Mouse (Mus musculus) embryonic facial prominence, embryonic 12.5 days (tissue): ENCODE data around the gene Fig4. TPM values are rescaled to one million over a fixed set of nuclear protein-coding genes. Genes with fewer than 3 reads are reported as not detected.

Source experiments
- ATAC-seq: fragments of 200-750 bp; cut with Nextera tagmentation; 2 replicates; pipeline ENCODE4 v1.8.0; 2017; ENCODE audit not compliant: insufficient number of reproducible peaks, insufficient read depth, low FRiP score, low TSS enrichment
- H3K27ac ChIP-seq: fragments of 300-500 bp; sonication (generic); 2 replicates; pipeline ENCODE4 v1.5.1; 2016; ENCODE audit warnings: mild to moderate bottlenecking
- H3K27me3 ChIP-seq: fragments of 300-500 bp; sonication (generic); 2 replicates; pipeline ENCODE4 v1.6.1; 2016; ENCODE audit warnings: mild to moderate bottlenecking, moderate library complexity
- H3K36me3 ChIP-seq: fragments of 300-500 bp; sonication (generic); 2 replicates; pipeline ENCODE4 v1.6.1; 2016; ENCODE audit warnings: mild to moderate bottlenecking
- H3K4me1 ChIP-seq: fragments of 300-500 bp; sonication (generic); 2 replicates; pipeline ENCODE4 v1.6.1; 2016
- H3K4me2 ChIP-seq: fragments of 300-500 bp; sonication (generic); replicated peaks from 2 replicates; pipeline ENCODE4 v1.6.1; 2016; ENCODE audit warnings: mild to moderate bottlenecking, moderate library complexity
- H3K4me3 ChIP-seq: fragments of 300-500 bp; sonication (generic); 2 replicates; pipeline ENCODE4 v1.5.1; 2016; ENCODE audit warnings: mild to moderate bottlenecking
- H3K9ac ChIP-seq: fragments of 300-500 bp; sonication (generic); 2 replicates; pipeline ENCODE4 v1.6.1; 2016; ENCODE audit warnings: mild to moderate bottlenecking, moderate library complexity
- H3K9me3 ChIP-seq: fragments of 300-500 bp; sonication (generic); 2 replicates; pipeline ENCODE4 v1.6.1; 2016; ENCODE audit warnings: mild to moderate bottlenecking, moderate library complexity
- WGBS: fragments of 180-500 bp; shearing (Covaris S2); methylation state at CpG from one replicate; pipeline ENCODE4 v1.1.7; 2016; 5-methylcytosine and 5-hydroxymethylcytosine counted together
- polyA plus RNA-seq: library from polyadenylated mRNA; unstranded; fragments of >200 nt; fragmentation: Nextera tagmentation; extraction: Ambion mirVana; gene quantifications from 2 replicates; pipeline ENCODE4 v1.2.1, GENCODE M21; 2016

Gene Fig4
- polyA plus RNA-seq, 1 experiment from 2014 or later = 13.3 TPM

DNA sequence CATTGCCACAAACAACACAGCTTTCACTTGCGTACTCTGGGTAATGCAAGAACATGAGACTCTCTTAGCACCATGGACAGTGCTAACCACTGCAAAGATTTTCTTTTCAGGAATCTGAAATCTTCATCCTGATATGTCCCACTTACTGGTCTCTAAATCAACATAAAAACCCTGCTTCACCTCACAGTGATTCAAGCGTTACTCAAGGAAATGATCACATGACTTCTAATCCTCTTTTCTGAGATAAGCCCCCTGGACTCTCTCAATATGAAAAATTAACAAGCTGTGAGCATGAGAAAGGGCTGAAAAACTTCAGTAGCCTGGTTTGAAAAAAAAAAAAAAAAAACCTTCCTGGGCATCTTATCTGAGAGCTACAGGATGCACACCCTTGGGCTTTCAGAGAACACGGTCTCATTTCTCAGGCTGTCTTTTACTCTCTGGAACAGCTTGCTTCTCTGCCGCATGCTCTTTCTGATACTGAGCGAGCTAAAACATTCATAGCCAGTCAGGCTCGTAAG lies 94.1 kb downstream of the Fig4 start:
- Histone ChIP-seq H3K9ac (no peak overlapping the region), H3K4me3 (no peak overlapping the region), H3K4me1 (no peaks in the 10 kb centered on the region), H3K9me3 (no peaks in the 10 kb centered on the region), H3K36me3 (no peaks in the 10 kb centered on the region), H3K27ac (no peak overlapping the region), H3K4me2 (no peak overlapping the region), H3K27me3 (no peaks in the 10 kb centered on the region)
- 75% methylated on average over 6 of the region's 6 CpGs for WGBS
- ATAC-seq = no peak

DNA sequence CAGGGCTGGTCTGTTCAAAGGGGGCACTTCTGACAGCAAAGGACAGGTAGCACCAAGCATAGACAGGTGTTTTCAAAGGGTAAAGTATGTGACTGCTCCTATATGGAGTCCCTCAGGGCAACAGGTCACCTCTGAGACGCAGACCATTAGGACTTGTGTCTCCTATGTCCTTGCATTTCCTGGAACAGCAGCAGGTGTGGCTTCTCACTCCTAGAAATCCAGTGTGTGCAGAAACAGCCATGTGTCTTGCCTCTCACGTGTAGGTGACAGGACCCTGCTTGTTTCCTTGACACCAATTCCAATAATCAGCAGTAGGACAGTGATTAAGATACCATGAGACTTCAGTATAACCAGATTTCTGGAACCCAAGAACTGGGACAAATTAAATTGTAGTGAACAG lies 97.4 kb downstream of the Fig4 start:
- H3K27me3 ChIP-seq = no peaks in the 10 kb centered on the region
- H3K36me3 ChIP-seq = no peaks in the 10 kb centered on the region
- ATAC-seq = no peak
- H3K27ac ChIP-seq = no peak overlapping the region
- H3K9ac ChIP-seq = no peak overlapping the region
- WGBS = 70% methylated on average over 2 of the region's 2 CpGs
- no peak overlapping the region for H3K4me2 ChIP-seq
- no peak overlapping the region for H3K4me3 ChIP-seq
- H3K4me1 ChIP-seq = no peaks in the 10 kb centered on the region
- H3K9me3 ChIP-seq = no peaks in the 10 kb centered on the region

DNA sequence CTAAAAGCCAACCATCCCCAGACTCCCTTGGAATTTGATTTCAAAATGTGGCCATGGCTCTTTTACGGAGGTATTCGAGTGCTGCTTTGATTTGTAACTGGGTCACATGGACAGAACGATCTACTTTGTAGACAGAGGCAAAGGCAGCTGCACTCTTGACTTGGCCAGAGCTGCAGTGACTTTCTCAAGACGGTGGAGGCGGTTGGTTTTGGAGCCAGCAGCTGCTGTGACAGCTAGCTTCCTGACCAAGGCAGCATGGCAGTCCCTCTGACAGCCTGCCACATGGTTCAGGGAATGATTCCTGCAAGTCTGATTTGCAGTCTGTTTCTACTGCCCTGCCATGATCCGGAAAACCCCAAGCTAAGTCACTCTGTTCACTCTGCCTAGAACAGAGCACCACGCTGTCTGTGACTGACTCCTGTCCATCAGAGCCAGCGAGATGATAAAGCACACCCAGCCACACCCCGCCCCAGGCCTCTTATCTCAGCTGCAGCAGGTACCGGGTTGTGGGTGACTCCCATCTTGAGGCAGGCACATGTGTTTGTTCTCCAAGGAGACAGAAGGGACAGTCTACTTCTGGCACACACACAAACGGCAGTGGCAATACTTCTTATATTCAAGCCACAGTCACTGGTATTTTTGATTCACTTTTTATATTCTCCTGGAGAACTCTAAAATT lies 98.3 kb downstream of the Fig4 start:
- Histone ChIP-seq H3K4me1 (no peaks in the 10 kb centered on the region), H3K4me3 (no peak overlapping the region), H3K36me3 (no peaks in the 10 kb centered on the region), H3K27me3 (no peaks in the 10 kb centered on the region), H3K9me3 (no peaks in the 10 kb centered on the region), H3K9ac (no peak overlapping the region), H3K27ac (no peak overlapping the region), H3K4me2 (no peak overlapping the region)
- no peak for ATAC-seq
- WGBS = 80% methylated on average over 11 of the region's 11 CpGs

DNA sequence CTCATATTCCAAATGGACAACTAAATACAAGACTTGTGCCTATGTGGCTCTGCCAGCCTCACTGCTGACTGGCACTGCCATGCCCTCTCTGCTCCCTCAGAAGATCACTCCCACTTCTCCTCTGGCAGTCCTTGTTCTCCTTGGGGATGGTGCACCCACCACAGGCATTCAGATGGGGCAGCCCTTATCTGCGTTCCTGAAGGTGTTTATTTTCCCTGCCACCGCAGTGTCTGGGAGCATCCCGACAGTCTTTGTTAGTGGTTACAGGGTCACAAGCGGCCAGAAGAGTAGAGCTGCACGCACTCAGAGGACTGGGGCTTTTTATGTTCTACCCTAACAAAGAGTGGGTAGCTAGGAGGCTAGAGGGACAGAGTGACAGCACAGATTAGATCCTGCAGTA lies 98.9 kb downstream of the Fig4 start:
- no peak overlapping the region for H3K4me3 ChIP-seq
- H3K27me3 ChIP-seq = no peaks in the 10 kb centered on the region
- no peaks in the 10 kb centered on the region for H3K9me3 ChIP-seq
- H3K36me3 ChIP-seq = no peaks in the 10 kb centered on the region
- no peak overlapping the region for H3K27ac ChIP-seq
- H3K4me2 ChIP-seq = no peak overlapping the region
- no peaks in the 10 kb centered on the region for H3K4me1 ChIP-seq
- no peak for ATAC-seq
- 70% methylated on average over 5 of the region's 5 CpGs for WGBS
- H3K9ac ChIP-seq = no peak overlapping the region

DNA sequence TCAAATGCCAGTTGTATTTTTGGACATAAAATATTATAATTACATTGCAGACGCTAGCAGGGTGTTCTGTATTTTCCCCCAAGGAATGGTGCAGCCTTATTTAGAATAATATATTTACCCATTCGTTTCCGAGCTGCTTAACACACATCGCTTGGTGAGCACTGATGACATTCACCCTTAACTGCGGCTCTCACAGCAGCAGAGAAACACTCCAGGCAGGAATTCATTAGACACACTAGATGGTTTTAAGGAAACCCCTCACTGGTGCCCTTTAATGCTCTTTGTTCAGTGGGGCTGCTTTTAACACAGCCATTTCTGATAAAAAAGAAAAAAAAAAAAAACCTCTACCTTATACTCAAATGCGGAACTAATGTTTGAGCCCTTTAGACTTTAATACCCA lies 104.3 kb downstream of the Fig4 start:
- Histone ChIP-seq H3K9me3 (no peaks in the 10 kb centered on the region), H3K4me2 (no peak overlapping the region), H3K9ac (no peak overlapping the region), H3K36me3 (no peaks in the 10 kb centered on the region), H3K4me1 (no peaks in the 10 kb centered on the region), H3K4me3 (no peak overlapping the region), H3K27ac (no peak overlapping the region), H3K27me3 (no peaks in the 10 kb centered on the region)
- ATAC-seq = no peak
- 56% methylated on average over 6 of the region's 6 CpGs for WGBS

DNA sequence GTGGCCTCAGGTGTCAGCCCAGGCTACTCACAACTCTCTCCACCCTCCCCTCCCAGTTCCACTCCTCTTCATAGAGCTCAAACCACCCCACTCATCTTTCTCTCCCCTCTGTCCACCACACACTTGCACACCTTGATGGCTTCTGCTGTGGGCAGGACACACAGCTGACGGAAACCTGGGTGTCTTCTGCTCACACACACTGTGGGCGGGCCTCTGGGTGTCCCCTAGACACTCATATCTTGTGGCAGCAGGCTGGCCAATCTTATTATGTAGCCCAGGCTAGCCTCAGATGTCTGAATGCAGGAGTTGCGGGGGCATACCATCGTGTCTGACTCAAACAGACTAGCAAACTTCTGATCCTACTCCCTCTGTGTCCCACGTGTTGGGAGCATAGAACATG lies 105.3 kb downstream of the Fig4 start:
- Histone ChIP-seq H3K4me2 (no peak overlapping the region), H3K4me3 (no peak overlapping the region), H3K27me3 (no peaks in the 10 kb centered on the region), H3K36me3 (no peaks in the 10 kb centered on the region), H3K27ac (no peak overlapping the region), H3K9ac (no peak overlapping the region), H3K4me1 (no peaks in the 10 kb centered on the region), H3K9me3 (no peaks in the 10 kb centered on the region)
- 88% methylated on average over 5 of the region's 5 CpGs for WGBS
- ATAC-seq = no peak

DNA sequence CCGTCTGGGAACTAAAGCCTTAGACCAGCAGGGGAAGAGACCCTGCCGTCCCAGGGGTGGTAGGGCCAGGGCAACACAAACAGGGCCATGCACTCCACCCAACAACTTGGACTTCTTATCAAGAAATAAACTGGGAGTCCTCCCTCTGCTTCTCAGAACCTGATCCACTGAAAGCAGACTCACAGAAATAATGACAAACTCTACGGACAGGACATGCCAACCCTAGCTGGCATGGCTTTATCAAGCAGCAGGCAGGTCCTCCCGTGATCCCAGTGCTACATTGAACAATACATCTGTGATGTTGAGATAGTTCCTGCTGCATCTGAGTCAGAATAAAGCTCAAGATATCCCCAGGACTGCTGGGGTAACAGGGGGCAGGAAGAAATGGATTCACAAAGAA lies 106.8 kb downstream of the Fig4 start:
- H3K27me3 ChIP-seq = no peaks in the 10 kb centered on the region
- no peak overlapping the region for H3K4me2 ChIP-seq
- WGBS = 78% methylated on average over 4 of the region's 4 CpGs
- no peaks in the 10 kb centered on the region for H3K36me3 ChIP-seq
- no peak overlapping the region for H3K27ac ChIP-seq
- no peaks in the 10 kb centered on the region for H3K9me3 ChIP-seq
- no peak overlapping the region for H3K9ac ChIP-seq
- H3K4me3 ChIP-seq = no peak overlapping the region
- H3K4me1 ChIP-seq = no peaks in the 10 kb centered on the region
- no peak for ATAC-seq

DNA sequence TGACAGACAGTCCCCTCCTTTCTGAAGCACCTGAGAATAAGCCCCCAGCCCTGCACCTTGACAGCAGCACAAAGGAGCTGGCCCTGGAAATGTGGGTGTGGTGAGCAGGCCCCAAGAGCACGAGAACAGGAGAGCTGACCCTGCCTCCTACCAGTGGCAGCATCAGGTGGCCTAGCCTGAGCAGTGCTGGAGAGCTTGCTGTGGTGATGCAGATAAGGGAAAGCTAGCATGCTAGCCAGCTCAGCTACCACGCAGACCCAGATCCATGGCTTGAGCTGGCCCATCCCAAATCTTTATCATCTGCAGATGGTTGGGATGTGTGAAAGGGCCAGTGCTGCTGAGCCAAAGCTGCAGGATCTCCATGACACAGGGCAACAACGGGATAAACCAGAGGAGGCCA lies 113.7 kb downstream of the Fig4 start:
- Histone ChIP-seq H3K4me3 (no peak overlapping the region), H3K27ac (no peak overlapping the region), H3K27me3 (no peaks in the 10 kb centered on the region), H3K36me3 (no peaks in the 10 kb centered on the region), H3K9me3 (no peaks in the 10 kb centered on the region), H3K9ac (no peak overlapping the region), H3K4me2 (no peak overlapping the region), H3K4me1 (no peaks in the 10 kb centered on the region)
- no peak for ATAC-seq
- WGBS = 70% methylated on average over 3 of the region's 3 CpGs

DNA sequence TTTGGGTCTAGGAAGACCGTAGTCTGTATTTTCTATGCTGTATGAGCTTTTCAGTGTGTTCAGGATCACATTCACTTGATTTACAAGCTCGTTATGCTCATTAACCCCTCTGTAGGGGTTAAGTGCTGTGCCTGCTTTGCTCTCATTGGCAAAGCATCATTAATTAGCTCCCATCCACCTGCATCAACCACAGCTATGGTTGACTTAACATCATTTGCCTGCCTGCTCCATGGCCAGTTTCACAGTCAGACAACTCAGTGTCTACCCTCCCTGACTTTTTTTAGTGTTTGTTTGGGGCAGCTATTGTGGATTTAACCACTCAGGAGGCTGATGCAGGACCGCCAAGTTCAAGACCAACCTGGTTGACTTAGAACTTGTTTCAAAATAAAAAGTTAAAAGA lies 119.1 kb downstream of the Fig4 start:
- Histone ChIP-seq H3K36me3 (no peaks in the 10 kb centered on the region), H3K27me3 (no peaks in the 10 kb centered on the region), H3K4me2 (no peak overlapping the region), H3K27ac (no peak overlapping the region), H3K4me1 (no peaks in the 10 kb centered on the region), H3K4me3 (no peak overlapping the region), H3K9ac (no peak overlapping the region), H3K9me3 (no peaks in the 10 kb centered on the region)
- no peak for ATAC-seq
- WGBS = 76% methylated on average over 3 of the region's 3 CpGs

DNA sequence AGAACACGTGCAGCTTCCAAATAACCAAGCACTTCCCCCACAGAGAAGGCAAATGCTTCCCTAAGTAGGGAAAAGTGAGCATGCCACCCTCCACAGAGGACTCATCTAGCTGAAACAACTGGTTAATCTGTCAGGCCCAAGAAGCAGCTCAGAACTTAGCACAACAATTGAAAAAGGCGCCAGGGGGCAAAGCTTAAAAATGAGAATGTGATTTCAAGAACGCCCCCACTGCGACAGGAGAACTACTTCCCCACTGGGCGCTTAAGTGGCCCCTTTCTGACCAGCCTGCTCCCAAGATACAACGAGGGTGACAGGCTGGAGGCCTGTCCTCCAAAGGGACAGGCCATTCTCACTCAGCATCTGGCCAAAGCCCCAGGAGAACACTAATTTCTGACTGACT lies 120.4 kb downstream of the Fig4 start:
- no peak overlapping the region for H3K4me3 ChIP-seq
- no peaks in the 10 kb centered on the region for H3K36me3 ChIP-seq
- no peak overlapping the region for H3K27ac ChIP-seq
- no peak overlapping the region for H3K9ac ChIP-seq
- H3K4me1 ChIP-seq = no peaks in the 10 kb centered on the region
- 11% methylated on average over 6 of the region's 6 CpGs for WGBS
- H3K4me2 ChIP-seq = no peak overlapping the region
- no peaks in the 10 kb centered on the region for H3K9me3 ChIP-seq
- ATAC-seq = no peak
- H3K27me3 ChIP-seq = no peaks in the 10 kb centered on the region

DNA sequence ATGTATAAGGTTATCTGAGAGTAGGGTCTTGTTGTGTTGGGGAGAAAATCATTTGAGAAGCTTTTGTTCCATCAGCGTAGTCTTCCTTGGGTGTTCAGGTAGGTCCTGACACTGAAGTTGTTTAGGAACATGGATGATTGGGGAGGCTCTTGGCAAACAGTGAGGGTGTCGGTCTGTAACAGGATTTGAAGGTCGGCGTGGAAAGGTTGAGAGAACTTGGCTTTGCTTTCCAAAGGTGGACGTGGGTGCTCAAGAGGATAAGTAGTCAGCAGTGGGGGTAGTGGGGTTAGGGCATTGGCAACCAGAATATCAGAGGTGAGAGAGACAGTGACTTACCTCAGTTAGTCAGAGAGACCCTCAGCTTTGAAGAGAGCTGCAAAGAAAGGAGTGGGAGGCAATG lies 136.9 kb downstream of the Fig4 start:
- Histone ChIP-seq H3K9ac (no peak overlapping the region), H3K36me3 (no peaks in the 10 kb centered on the region), H3K27me3 (no peaks in the 10 kb centered on the region), H3K4me1 (no peaks in the 10 kb centered on the region), H3K9me3 (no peaks in the 10 kb centered on the region), H3K27ac (no peak overlapping the region), H3K4me2 (no peak overlapping the region), H3K4me3 (no peak overlapping the region)
- no peak for ATAC-seq
- WGBS = 94% methylated on average over 5 of the region's 5 CpGs

DNA sequence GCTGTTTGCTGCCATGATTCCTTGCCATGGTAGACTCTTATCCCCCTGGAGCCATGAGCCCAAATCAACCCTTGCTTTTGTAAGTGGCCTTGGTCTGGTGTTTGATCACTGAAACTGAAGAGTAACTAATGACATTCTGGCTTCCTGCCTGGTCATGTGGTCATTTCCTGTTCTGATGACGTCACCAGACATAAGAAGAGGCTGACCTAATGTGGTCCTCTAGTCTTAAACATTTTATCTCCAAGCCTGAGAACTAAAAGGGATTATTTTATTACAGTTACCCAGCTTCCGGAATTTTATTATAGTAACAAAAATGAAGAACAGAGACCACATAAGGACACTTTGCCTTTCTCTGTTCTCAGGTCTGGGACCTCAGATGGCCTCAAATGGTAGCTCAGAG lies 140.0 kb downstream of the Fig4 start:
- H3K9me3 ChIP-seq = no peaks in the 10 kb centered on the region
- H3K36me3 ChIP-seq = no peaks in the 10 kb centered on the region
- no peak for ATAC-seq
- H3K4me1 ChIP-seq = no peaks in the 10 kb centered on the region
- H3K4me3 ChIP-seq = no peak overlapping the region
- H3K27me3 ChIP-seq = no peaks in the 10 kb centered on the region
- 70% methylated on average over 2 of the region's 2 CpGs for WGBS
- H3K9ac ChIP-seq = no peak overlapping the region
- H3K27ac ChIP-seq = no peak overlapping the region
- H3K4me2 ChIP-seq = no peak overlapping the region

DNA sequence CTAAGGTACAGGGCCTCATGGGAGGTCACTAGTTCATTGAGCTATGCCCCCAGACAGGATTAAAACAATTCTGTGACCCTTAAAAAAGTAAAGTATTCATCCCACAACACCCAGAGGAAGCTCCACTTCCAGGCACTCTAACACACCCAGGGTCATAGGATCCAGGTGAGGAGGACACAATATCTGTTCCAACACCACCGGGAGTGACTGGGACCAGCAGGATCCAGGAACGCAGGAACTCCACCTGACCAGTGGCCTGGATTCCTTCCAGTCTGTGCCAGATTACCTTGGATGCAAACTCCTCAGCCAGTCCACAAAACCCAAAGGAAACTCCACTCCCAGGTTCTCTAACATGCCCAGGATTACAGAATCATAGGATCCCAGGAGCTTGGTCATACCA lies 145.8 kb downstream of the Fig4 start:
- Histone ChIP-seq H3K9ac (no peak overlapping the region), H3K4me3 (no peak overlapping the region), H3K4me2 (no peak overlapping the region), H3K27me3 (no peaks in the 10 kb centered on the region), H3K4me1 (no peaks in the 10 kb centered on the region), H3K27ac (no peak overlapping the region), H3K9me3 (no peaks in the 10 kb centered on the region), H3K36me3 (no peaks in the 10 kb centered on the region)
- WGBS = 83% methylated on average over 2 of the region's 2 CpGs
- ATAC-seq = no peak
